Mouse (Mus musculus): Measurements from ENCODE around the gene Mogs.
A peak's percentile ranks its signal among the peaks of the same experiment; 100 is the strongest.

Gene Mogs

GRCm38 (mm10) chr6:83115011-83115671, at the start of gene Mogs:
Gene Mogs, plus strand, starts transcription at chr6:83115496.
- peak; percentile 89 for DNase-seq

GRCm38 (mm10) chr6:83065995-83066394, 49.3 kb upstream of the Mogs start:
- no peak for DNase-seq

- DNase-seq, result no peak
Observed at GRCm38 (mm10) chr6:83066441-83066840, 48.9 kb upstream of the Mogs start.

- no peak for DNase-seq
Observed at GRCm38 (mm10) chr6:83068221-83068620, 47.1 kb upstream of the Mogs start.

GRCm38 (mm10) chr6:83068706-83069487, 46.4 kb upstream of the Mogs start:
- DNase-seq, result no peak

- DNase-seq, result no peak
Observed at GRCm38 (mm10) chr6:83069488-83070246, 45.6 kb upstream of the Mogs start.

- no peak for DNase-seq
Observed at GRCm38 (mm10) chr6:83070247-83070310, 45.2 kb upstream of the Mogs start, which contains the start of gene Tlx2. Gene Tlx2, minus strand, starts transcription at chr6:83070293.

GRCm38 (mm10) chr6:83070311-83071219, 44.7 kb upstream of the Mogs start:
- peak; percentile 42 for DNase-seq

- peak; percentile 47 for DNase-seq
Observed at GRCm38 (mm10) chr6:83071220-83071619, 44.1 kb upstream of the Mogs start.

- no peak for DNase-seq
Observed at GRCm38 (mm10) chr6:83074979-83075378, 40.3 kb upstream of the Mogs start.

- DNase-seq, result peak; percentile 72
Observed at GRCm38 (mm10) chr6:83077630-83078323, 37.5 kb upstream of the Mogs start, which contains the start of gene Pcgf1. Gene Pcgf1, plus strand, starts transcription at chr6:83077869.

- peak; percentile 98 for DNase-seq
Observed at GRCm38 (mm10) chr6:83078324-83078858, 36.9 kb upstream of the Mogs start.

GRCm38 (mm10) chr6:83080210-83080609, 35.1 kb upstream of the Mogs start:
- DNase-seq, result no peak

- no peak for DNase-seq
Observed at GRCm38 (mm10) chr6:83083497-83083896, 31.8 kb upstream of the Mogs start.

GRCm38 (mm10) chr6:83084477-83084876, 30.8 kb upstream of the Mogs start:
- DNase-seq, result no peak

GRCm38 (mm10) chr6:83086121-83087035, 28.9 kb upstream of the Mogs start, which contains the start of gene Lbx2:
Gene Lbx2, plus strand, starts transcription at chr6:83086367.
- DNase-seq, result no peak

GRCm38 (mm10) chr6:83087205-83087925, 27.9 kb upstream of the Mogs start:
- no peak for DNase-seq

GRCm38 (mm10) chr6:83087926-83088260, 27.4 kb upstream of the Mogs start:
- DNase-seq, result no peak

- no peak for DNase-seq
Observed at GRCm38 (mm10) chr6:83092416-83093127, 22.7 kb upstream of the Mogs start.

- DNase-seq, result no peak
Observed at GRCm38 (mm10) chr6:83095968-83096367, 19.3 kb upstream of the Mogs start.

Data from cerebellum, adult 11-12 months (tissue).